Mouse (Mus musculus): ENCODE data around the gene Ppp2r1a.
A peak's percentile ranks its signal among the peaks of the same experiment; 100 is the strongest.

DNA sequence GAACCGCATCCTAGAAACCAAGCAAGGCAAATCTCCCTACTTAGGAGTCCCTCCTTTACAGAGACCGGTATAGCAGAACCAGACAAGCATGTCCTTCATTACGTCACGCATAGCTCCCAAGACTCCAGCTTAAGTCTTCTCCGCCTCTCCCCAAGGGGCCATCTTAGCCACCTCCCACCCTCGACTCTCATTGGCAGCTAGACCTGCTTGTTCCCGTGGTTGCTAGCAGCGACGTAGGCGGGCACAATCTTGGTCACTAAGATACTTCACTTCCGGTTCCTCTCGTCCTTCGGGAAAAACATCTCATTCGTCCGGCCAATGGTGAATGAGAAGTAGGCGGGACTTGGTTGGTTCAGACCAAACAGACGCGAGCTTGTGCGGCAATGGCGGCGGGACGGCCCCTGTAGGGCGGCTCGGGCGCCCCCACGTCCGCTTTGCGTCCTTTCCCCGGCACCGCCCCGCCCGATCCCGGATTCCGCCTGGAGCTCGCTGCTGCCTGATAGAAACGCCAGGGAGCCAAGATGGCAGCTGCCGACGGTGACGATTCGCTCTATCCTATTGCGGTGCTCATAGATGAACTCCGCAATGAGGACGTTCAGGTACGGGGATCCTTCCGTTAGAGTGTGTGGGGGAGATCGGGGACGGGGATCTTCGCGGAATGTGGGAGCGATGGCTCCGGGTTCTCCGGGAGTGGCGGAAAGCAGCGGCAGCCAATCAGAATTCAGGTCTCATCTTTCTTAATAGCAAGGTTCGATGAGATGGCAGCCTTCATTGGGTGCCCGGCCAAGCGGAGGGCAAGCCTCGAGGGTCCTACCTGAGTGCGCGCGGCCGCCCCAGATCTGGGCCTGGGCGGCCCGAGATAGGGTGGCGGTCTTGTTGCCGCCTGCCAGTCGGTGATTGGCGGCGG is at the start of gene Ppp2r1a:
- TF ChIP-seq EP300 (IDR thresholded peaks at IDR 0.05; ENCODE audit: low read depth) (no peak; the same call in 1 of the 2 replicates), CTCF (IDR thresholded peaks at IDR 0.05; ENCODE audit: low read depth) (peak; percentile 29; the same call in 1 of the 2 replicates)
